Mouse (Mus musculus) testis, adult 2 months (tissue): ENCODE data around the gene Slc7a3. TPM values are rescaled to one million over a fixed set of nuclear protein-coding genes. Genes with fewer than 3 reads are reported as not detected.

Experiments used
- H3K27ac ChIP-seq: fragments of 200-500 bp; 2 replicates; pipeline ENCODE4 v1.5.1; 2012; ENCODE audit warnings: low read depth, low read length; ENCODE audit not compliant: control insufficient read depth, insufficient read depth
- H3K27me3 ChIP-seq: fragments of 200-500 bp; 2 replicates; pipeline ENCODE4 v1.6.1; 2012; ENCODE audit warnings: mild to moderate bottlenecking, low read length, moderate library complexity; ENCODE audit not compliant: control insufficient read depth, insufficient read depth
- H3K36me3 ChIP-seq: fragments of 200-500 bp; 2 replicates; pipeline ENCODE4 v1.6.1; 2012; ENCODE audit warnings: mild to moderate bottlenecking, low read length; ENCODE audit not compliant: control insufficient read depth, insufficient read depth
- H3K4me1 ChIP-seq: fragments of 200-500 bp; 2 replicates; pipeline ENCODE4 v1.6.1; 2012; ENCODE audit warnings: low read length; ENCODE audit not compliant: control insufficient read depth, insufficient read depth
- H3K4me3 ChIP-seq: fragments of 200-500 bp; 2 replicates; pipeline ENCODE4 v1.5.1; 2012; ENCODE audit warnings: low read depth, mild to moderate bottlenecking, low read length, moderate library complexity, mixed read lengths; ENCODE audit not compliant: control insufficient read depth
- CTCF ChIP-seq: fragments of 200-500 bp; IDR thresholded peaks from 2 replicates; pipeline ENCODE4 v1.5.1; 2012; ENCODE audit warnings: low read depth, mild to moderate bottlenecking, inconsistent platforms, low read length, moderate library complexity; ENCODE audit not compliant: control insufficient read depth, insufficient read depth, insufficient replicate concordance
- POLR2A ChIP-seq: fragments of 200-500 bp; IDR thresholded peaks from 2 replicates; pipeline ENCODE4 v1.6.1; 2012; ENCODE audit warnings: low read depth, mild to moderate bottlenecking, inconsistent platforms, low read length, moderate library complexity; ENCODE audit not compliant: control insufficient read depth
- polyA plus RNA-seq: library from polyadenylated mRNA; depleted of rRNA; stranded (reverse); fragments of >200 nt; gene quantifications from 2 replicates; pipeline ENCODE4 v1.2.3, GENCODE M21; 2012; rRNA removed

Gene Slc7a3
- polyA plus RNA-seq, 1 experiment = 1.6 TPM

GRCm38 (mm10) chrX:101084192-101084591 is 1.6 kb downstream of the Slc7a3 start:
- Histone ChIP-seq H3K4me1 (no peaks in the 10 kb centered on the region), H3K27ac (no peak overlapping the region), H3K36me3 (no peaks in the 10 kb centered on the region), H3K4me3 (no peak overlapping the region), H3K27me3 (no peaks in the 10 kb centered on the region)
- TF ChIP-seq POLR2A = no peak
- TF ChIP-seq CTCF = no peak

- Histone ChIP-seq H3K36me3 (no peaks in the 10 kb centered on the region), H3K4me3 (no peak overlapping the region), H3K27me3 (no peaks in the 10 kb centered on the region), H3K4me1 (no peaks in the 10 kb centered on the region), H3K27ac (no peak overlapping the region)
- TF ChIP-seq CTCF (no peak), POLR2A (no peak)
Observed at GRCm38 (mm10) chrX:101065245-101065644, 20.6 kb downstream of the Slc7a3 start.

DNA sequence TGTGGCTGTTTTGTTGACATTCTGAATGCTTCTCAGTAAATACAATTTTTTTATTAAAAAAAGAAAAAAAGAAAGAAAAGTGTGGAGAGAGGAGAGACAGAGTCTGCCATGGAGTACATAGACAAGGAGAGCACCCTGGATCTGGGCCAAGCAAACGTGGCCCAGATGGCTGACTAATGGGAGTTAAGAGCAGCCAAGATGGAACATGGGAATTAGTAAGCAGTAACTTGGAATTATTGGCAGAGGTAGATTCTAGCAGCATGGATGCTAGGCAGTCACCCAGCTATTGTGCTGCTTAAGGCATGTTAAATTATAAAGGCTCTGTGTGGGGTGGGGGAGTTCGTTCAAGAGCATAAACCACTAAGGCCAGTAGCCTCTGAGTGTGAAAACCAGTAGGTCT is 22.3 kb downstream of the Slc7a3 start:
- H3K36me3 ChIP-seq = no peaks in the 10 kb centered on the region
- no peak overlapping the region for H3K27ac ChIP-seq
- TF ChIP-seq POLR2A (no peak), CTCF (no peak)
- H3K4me1 ChIP-seq = no peaks in the 10 kb centered on the region
- no peaks in the 10 kb centered on the region for H3K27me3 ChIP-seq
- H3K4me3 ChIP-seq = no peak overlapping the region

DNA sequence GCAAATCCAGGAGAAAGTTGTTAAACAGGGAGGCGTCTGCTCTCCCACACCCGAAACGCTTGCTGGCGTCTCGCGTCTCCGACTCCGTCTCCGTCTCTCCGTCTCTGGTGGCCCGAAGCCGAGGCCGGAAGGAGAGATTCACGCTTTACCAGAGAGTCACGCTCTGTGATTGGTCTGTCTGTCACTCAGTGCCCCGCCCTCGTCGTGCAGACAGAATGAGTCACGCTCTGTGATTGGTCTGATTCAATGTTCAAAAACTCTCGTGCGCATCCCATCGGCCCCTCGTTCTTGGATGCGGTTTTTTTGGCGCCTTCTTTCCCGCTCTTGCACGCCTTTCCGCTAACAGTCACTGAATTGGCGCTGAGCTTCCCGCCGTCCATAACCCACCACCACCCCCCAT is 26.3 kb downstream of the Slc7a3 start, which contains the start of gene Tex11:
TSS of gene Tex11 (minus strand) at position 127 of the 400 bp plus-strand sequence.
- Histone ChIP-seq H3K27me3 (no peaks in the 10 kb centered on the region), H3K27ac (peak within 1 kb of the TSS; percentile 62), H3K4me3 (peak within 1 kb of the TSS; percentile 81), H3K36me3 (no peaks in the 10 kb centered on the region), H3K4me1 (no peaks in the 10 kb centered on the region)
- TF ChIP-seq CTCF = no peak
- TF ChIP-seq POLR2A = peak; percentile 48; the same call in 1 of the 2 replicates

Other genes with a start within 250 kb of the Slc7a3 start
- gene Tex11, start 26.4 kb downstream of the Slc7a3 start, polyA plus RNA-seq = 1.4 and 2.0 TPM in 2 replicates
- 3.7 and 4.7 TPM in 2 replicates for gene Snx12, start 136.5 kb upstream of the Slc7a3 start, polyA plus RNA-seq
- gene Foxo4, start 168.5 kb upstream of the Slc7a3 start, polyA plus RNA-seq = 7.0 and 7.3 TPM in 2 replicates
- 45.9 and 68.4 TPM in 2 replicates for gene Gm614, start 178.0 kb upstream of the Slc7a3 start, polyA plus RNA-seq
- gene Il2rg, start 182.2 kb upstream of the Slc7a3 start, polyA plus RNA-seq = 0.44 and 0.69 TPM in 2 replicates
- not detected in 2 replicates for gene Gm20489, start 183.0 kb upstream of the Slc7a3 start, polyA plus RNA-seq
- gene Med12, start 188.0 kb upstream of the Slc7a3 start, polyA plus RNA-seq = 40.2 and 47.1 TPM in 2 replicates
- 0.22 and 0.31 TPM in 2 replicates for gene Nlgn3, start 213.1 kb upstream of the Slc7a3 start, polyA plus RNA-seq